Mouse (Mus musculus) sigmoid colon, adult 10 weeks (tissue): Measurements from ENCODE around the gene Kat2a. TPM values are rescaled to one million over a fixed set of nuclear protein-coding genes. Genes with fewer than 3 reads are reported as not detected.

ENCODE experiments used
- polyA plus RNA-seq: library from polyadenylated mRNA; stranded (reverse); fragments of 350-450 nt; fragmentation: Illumina TruSeq; extraction: RNeasy Lipid Tissue Mini Kit (QIAGEN cat#74804); gene quantifications from one replicate; pipeline ENCODE4 v1.2.3, GENCODE M21; 2014; ENCODE audit warnings: low read depth, low replicate concordance

The Kat2a gene
- 1.7 TPM for polyA plus RNA-seq

DNA sequence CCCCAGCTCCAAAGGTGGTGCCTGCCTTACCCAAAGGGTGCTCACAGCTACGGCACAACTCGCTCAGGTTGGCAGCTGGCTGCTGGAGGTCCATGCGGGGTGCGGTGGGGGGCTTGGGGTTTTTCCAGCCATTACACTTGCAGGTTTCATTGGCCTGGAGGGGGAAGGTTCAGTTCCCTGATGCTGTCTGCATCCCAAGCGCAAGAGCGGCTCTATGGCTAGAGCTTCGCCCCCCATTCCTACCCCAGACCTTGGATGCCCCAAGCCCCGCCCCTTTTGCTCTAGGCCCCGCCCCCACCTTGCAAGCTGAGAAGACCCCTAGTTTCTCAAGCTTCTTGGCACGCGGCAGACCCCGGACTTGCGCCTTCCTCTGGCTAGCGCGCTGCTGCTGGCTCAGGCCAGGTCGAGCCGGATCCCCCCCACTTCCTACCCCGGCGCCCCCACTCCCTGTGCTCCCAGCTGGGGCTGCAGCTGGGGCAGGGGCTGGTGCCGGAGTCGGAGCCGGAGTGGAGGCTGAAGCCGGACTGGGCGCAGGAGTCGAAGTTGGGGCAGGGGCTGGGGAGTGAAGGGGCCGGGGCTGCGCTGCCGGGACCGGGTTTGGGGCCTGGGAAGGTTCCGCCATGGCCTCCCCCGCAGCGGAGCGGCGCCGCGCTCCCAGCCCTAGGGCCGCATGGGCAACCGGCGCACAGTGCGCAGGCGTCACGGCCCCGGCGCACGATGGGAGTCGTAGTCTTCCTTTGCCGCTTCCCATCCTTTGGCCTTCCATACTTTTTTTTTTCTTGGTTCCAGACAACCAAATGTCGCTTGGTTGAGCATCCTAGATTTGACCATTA is at the start of gene Kat2a:
Kat2a (minus strand) TSS at position 683 of the 833 bp plus-strand sequence.

DNA sequence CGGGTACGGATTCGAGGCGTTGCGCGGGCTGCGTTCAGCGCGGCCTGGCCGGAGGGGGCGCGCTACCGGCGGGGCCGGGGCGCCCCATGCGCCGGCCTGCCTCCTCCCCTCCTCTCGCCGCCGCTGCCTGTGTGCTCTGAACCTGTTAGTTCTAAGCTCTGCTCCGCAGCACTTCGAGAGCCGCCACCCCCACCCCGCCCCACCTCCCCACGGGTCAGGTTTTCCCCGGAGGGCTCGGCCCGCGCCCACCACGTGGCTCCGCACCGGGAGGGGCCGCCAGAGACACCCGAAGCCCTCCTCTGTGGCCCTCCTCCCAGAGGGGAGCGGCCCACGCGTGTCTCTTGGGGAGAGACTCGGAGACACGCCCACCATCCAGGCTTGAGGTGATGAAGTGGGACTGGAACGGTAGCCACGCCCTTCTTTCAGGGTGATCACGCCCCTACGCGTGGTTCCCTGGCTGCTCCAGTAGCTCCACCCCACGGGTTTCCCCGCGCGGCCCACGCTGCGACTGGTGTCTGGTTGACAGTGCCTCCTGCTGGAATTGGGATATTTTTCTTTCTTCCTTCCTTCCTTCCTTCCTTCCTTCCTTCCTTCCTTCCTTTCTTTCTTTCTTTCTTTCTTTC is 47.5 kb upstream of the Kat2a start, which contains the start of gene Kcnh4:
Kcnh4 (minus strand) TSS at position 332 of the 623 bp plus-strand sequence.

DNA sequence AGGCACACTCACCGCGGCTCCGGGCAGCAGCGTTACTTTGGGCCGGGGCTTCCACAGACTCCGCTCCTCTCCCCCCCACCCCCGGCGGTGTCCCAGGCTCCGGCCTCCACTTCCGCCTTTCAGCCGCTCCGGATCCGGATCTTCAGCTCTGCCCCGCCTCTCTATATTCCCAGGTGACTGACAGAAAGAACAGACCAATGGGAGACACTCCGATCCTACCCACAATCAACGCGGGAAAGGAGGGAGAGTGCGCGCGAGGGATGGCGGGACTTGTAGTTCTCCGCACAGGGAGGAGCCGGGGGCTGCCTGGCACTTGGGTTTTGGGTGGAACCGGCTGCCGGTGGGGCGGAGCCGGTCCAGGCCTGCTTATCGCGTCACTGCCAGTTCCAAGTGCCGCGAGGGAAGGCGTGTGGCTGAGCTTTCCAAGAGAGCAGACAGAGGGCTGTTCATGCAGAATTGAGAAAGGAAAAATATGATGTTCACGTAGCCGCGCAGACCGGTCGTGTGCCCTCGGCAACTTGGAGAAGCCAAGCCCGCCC is 25.9 kb upstream of the Kat2a start, which contains the start of gene Rab5c:
Rab5c (minus strand) TSS at position 150 of the 539 bp plus-strand sequence.

DNA sequence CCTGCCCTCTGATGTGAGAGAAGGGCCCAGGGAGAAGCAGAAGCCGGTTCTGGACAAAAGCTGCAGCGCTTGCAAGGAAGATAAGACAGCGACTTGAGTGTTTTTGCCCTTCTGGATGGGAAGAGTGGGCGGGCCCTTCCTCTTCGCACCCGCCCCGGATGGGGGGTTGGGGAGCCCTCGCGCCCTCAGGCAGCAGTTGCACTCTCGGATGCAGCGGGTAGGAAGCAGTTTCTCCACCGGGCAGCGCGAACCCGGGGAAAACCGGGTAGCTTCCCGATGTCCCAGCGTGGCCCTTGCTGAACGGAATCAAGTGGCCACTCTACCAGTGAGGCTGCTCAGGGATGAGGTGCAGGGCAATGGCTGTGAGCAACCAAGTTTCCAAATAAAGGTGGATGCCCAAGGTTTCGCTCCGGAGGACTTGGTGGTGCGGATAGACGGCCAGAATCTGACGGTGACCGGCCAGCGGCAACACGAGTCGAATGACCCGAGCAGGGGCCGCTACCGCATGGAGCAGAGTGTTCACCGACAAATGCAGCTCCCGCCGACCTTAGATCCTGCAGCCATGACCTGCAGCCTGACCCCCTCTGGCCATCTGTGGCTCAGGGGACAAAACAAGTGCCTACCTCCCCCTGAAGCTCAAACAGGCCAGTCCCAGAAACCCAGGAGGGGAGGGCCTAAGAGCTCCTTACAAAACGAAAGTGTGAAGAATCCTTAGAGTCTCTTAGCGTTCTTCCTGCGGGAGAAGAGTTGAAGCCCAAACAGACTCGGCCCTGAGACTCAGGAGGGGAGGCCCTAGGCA is 1.7 kb upstream of the Kat2a start, which contains the start of gene Hspb9:
Hspb9 (plus strand) TSS at position 116 of the 799 bp plus-strand sequence.

DNA sequence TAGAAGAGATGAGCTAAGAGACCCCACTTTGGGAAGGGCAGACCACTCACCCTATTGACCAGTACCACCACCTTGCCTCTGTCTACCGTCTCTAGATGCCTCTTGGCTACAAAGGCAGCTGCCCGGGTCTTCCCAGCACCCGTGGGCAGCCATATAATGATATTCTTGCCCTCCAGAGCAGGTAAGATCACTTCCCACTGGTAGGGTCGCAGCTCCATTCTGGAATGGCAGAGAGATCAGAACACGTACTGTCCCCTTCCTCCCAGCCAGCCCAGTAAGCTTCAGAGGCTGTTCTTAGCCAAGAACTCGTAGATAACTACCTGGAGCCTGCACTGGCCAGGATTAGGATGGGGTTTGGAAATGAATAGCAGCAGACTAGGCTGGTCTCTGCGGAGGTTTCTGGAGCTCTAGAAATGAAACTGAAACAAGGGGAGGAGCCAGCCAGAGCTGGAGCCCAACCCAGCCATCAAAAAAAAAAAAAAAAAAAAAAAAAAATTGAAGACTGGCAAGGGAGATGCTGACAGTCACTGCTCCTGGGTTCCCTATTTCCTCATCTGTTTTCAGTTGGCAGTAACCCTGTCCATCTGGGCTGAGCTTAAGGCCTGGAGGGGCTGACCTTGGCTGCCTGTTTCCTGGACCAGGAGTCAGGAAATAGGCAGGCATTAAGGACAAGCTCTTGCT is 8.3 kb downstream of the Kat2a start, which contains the start of gene Dhx58:
Dhx58 (minus strand) TSS at position 421 of the 681 bp plus-strand sequence.

DNA sequence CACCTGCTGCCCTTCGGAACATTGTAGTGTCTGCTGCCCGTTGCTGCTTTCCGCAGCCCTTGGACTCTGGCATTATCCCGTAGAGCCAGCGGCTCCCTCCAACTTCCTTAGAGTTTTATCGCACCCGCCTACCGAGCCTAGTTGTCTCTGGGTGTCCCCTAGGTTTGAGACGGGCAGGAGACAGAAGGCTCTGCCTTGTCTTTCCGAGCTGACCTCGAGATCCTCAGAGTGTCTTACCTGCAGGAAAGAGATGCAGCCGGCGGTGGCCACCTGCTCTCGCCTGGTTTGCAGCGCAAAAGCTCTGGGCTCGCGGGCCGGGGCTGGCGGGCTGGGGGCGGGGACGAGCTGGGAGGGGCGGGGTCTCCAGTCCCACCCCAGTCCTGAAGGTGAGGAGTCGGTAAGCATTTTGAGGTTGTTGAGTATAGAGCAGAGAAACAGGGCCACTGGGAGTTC is 20.1 kb downstream of the Kat2a start, which contains the start of gene Zfp385c:
Zfp385c (minus strand) TSS at position 292 of the 453 bp plus-strand sequence.

Other genes with a start within 250 kb of the Kat2a start
- gene Klhl11, start 239.7 kb downstream of the Kat2a start, polyA plus RNA-seq = 5.7 TPM
- 137 TPM for gene Acly, start 184.5 kb downstream of the Kat2a start, polyA plus RNA-seq
- gene Ttc25, start 166.9 kb downstream of the Kat2a start, polyA plus RNA-seq = 0.41 TPM
- gene Cnp, start 137.6 kb downstream of the Kat2a start, polyA plus RNA-seq = 7.9 TPM
- 7.5 TPM for gene Nkiras2, start 93.2 kb downstream of the Kat2a start, polyA plus RNA-seq
- 227 TPM for gene Dnajc7, start 92.3 kb downstream of the Kat2a start, polyA plus RNA-seq
- not detected for gene Zfp385c, start 20.0 kb downstream of the Kat2a start, polyA plus RNA-seq
- 4.0 TPM for gene Dhx58, start 8.2 kb downstream of the Kat2a start, polyA plus RNA-seq
- gene Hspb9, start 1.4 kb upstream of the Kat2a start, polyA plus RNA-seq = not detected
- 39.2 TPM for gene Rab5c, start 25.8 kb upstream of the Kat2a start, polyA plus RNA-seq
- not detected for gene Kcnh4, start 47.5 kb upstream of the Kat2a start, polyA plus RNA-seq
- gene Hcrt, start 50.5 kb upstream of the Kat2a start, polyA plus RNA-seq = not detected
- gene Ghdc, start 58.5 kb upstream of the Kat2a start, polyA plus RNA-seq = 1.7 TPM
- 4.0 TPM for gene Stat5b, start 138.3 kb upstream of the Kat2a start, polyA plus RNA-seq
- gene Stat5a, start 146.9 kb upstream of the Kat2a start, polyA plus RNA-seq = 1.9 TPM
- 28.1 TPM for gene Stat3, start 227.1 kb upstream of the Kat2a start, polyA plus RNA-seq